Mouse (Mus musculus): ENCODE measurements around the gene Iqgap2. TPM values are rescaled to one million over a fixed set of nuclear protein-coding genes. Genes with fewer than 3 reads are reported as not detected.

Gene Iqgap2
- polyA plus RNA-seq, 1 experiment from 2014 or later, result 4.0 TPM

DNA sequence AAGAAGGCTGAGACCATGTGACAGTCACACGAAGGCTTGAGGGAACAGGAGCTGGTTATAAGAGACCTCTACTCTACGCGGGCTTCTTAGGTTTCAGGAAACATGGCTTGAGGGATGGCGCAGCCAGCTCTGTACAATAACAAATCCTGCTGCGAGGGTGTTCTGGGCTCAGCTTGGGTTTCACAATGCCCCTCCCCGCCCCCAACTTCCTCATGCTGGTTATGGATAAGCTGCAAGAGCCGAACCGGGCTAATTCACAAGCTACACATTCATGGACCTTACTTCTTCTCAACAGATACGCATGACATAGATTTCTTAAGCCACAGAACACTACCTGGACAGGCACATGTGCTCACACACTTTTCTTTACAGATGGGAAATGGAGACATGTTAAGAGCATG, 113.0 kb downstream of the Iqgap2 start:
- no peak overlapping the region for H3K9ac ChIP-seq (replicated peaks; ENCODE audit: low read depth, low read length)
- H3K27me3 ChIP-seq (replicated peaks; ENCODE audit: control insufficient read depth, insufficient read depth, low read length), result no peaks in the 10 kb centered on the region
- no peak for ATAC-seq
- WGBS, result 68% methylated on average over 9 of the region's 9 CpGs
- H3K36me3 ChIP-seq (ENCODE audit: control insufficient read depth, insufficient read depth), result no peaks in the 10 kb centered on the region
- H3K27ac ChIP-seq (ENCODE audit: low read length), result no peak overlapping the region
- no peaks in the 10 kb centered on the region for H3K9me3 ChIP-seq (ENCODE audit: control insufficient read depth, low read length)
- peaks cover 9% of the 10 kb centered on the region for H3K4me1 ChIP-seq (replicated peaks; ENCODE audit: control insufficient read depth, insufficient read depth, low read length)
- H3K4me3 ChIP-seq (replicated peaks; ENCODE audit: low read length), result no peak overlapping the region
- H3K4me2 ChIP-seq (ENCODE audit: low read length), result no peak overlapping the region

DNA sequence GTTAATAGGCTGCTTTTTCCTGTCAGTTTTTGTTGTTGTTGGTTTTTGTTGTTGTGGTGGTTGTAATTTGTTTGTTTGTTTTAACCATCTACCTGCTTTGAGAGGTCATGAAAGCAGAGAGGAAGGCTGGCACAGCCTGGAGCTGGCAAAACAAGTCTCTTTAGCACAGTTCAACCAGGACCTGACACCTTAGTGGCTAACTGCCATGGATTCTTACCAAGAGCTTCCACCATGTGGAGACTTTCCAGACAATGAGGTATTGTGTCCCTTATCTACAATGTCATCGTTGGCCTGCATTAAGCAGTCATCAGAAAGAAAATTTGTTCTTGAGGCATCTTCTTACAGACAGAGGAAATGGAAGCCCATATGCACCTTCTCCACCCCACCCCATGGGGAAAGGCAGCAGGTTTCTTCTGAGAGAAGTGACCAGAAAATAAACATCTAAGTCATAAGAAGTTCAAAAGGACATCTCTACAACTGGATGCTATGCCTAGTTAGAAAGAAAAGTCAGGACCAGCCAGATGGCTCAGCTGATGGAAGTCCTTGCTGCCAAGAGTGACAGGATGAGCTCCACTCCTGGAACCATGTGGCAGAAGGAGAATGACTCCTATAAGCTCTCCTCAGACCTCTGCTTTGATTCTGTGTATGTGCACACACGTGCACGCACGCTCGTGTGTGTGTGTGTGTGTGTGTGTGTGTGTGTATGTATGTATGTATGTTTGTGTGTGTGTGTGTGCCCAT, 113.9 kb downstream of the Iqgap2 start:
- 71% methylated on average over 5 of the region's 5 CpGs for WGBS
- H3K9me3 ChIP-seq (ENCODE audit: control insufficient read depth, low read length), result no peaks in the 10 kb centered on the region
- no peak overlapping the region for H3K4me3 ChIP-seq (replicated peaks; ENCODE audit: low read length)
- no peak for ATAC-seq
- H3K4me2 ChIP-seq (ENCODE audit: low read length), result no peak overlapping the region
- H3K27me3 ChIP-seq (replicated peaks; ENCODE audit: control insufficient read depth, insufficient read depth, low read length), result no peaks in the 10 kb centered on the region
- no peak overlapping the region for H3K27ac ChIP-seq (ENCODE audit: low read length)
- no peak overlapping the region for H3K9ac ChIP-seq (replicated peaks; ENCODE audit: low read depth, low read length)
- peaks cover 9% of the 10 kb centered on the region for H3K4me1 ChIP-seq (replicated peaks; ENCODE audit: control insufficient read depth, insufficient read depth, low read length)
- H3K36me3 ChIP-seq (ENCODE audit: control insufficient read depth, insufficient read depth), result no peaks in the 10 kb centered on the region

DNA sequence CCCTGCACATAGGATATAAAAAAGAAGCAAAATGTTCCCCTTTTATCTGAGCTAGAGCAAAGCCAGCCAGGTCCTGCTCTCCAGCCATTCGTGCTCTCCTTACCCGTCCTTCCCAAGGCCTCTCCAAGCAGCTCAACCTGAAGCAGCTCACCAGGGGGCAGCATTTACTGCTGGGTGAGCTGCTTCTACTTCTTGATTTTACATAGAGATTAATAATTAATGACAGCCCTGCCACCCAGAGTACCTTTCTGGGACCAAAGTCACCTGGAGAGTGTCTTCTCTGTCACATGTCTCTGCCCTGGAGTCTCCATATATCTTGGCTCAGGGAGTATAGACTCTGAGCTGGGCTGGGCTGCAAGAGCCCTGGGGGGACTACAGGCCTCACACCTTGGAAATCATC, 114.5 kb downstream of the Iqgap2 start:
- Histone ChIP-seq H3K27ac (ENCODE audit: low read length) (no peak overlapping the region), H3K9ac (replicated peaks; ENCODE audit: low read depth, low read length) (no peak overlapping the region), H3K4me1 (replicated peaks; ENCODE audit: control insufficient read depth, insufficient read depth, low read length) (peaks cover 9% of the 10 kb centered on the region), H3K36me3 (ENCODE audit: control insufficient read depth, insufficient read depth) (no peaks in the 10 kb centered on the region), H3K9me3 (ENCODE audit: control insufficient read depth, low read length) (no peaks in the 10 kb centered on the region), H3K4me3 (replicated peaks; ENCODE audit: low read length) (no peak overlapping the region), H3K4me2 (ENCODE audit: low read length) (no peak overlapping the region), H3K27me3 (replicated peaks; ENCODE audit: control insufficient read depth, insufficient read depth, low read length) (no peaks in the 10 kb centered on the region)
- 19% methylated on average over 2 of the region's 2 CpGs for WGBS
- peak; percentile 34; the same call in 1 of the 2 replicates for ATAC-seq

- Histone ChIP-seq H3K27ac (ENCODE audit: low read length) (no peak overlapping the region), H3K9me3 (ENCODE audit: control insufficient read depth, low read length) (no peaks in the 10 kb centered on the region), H3K4me1 (replicated peaks; ENCODE audit: control insufficient read depth, insufficient read depth, low read length) (peaks cover 9% of the 10 kb centered on the region), H3K4me2 (ENCODE audit: low read length) (no peak overlapping the region), H3K27me3 (replicated peaks; ENCODE audit: control insufficient read depth, insufficient read depth, low read length) (no peaks in the 10 kb centered on the region), H3K36me3 (ENCODE audit: control insufficient read depth, insufficient read depth) (no peaks in the 10 kb centered on the region), H3K9ac (replicated peaks; ENCODE audit: low read depth, low read length) (no peak overlapping the region), H3K4me3 (replicated peaks; ENCODE audit: low read length) (no peak overlapping the region)
- peak; percentile 45 for ATAC-seq
- WGBS, result 45% methylated on average over 11 of the region's 11 CpGs
These were observed 116.6 kb downstream of the Iqgap2 start for GRCm38 (mm10) chr13:95774966-95775696.

GRCm38 (mm10) chr13:95765017-95765416, 126.7 kb downstream of the Iqgap2 start:
- H3K4me2 ChIP-seq (ENCODE audit: low read length), result peak overlapping the region; percentile 41

DNA sequence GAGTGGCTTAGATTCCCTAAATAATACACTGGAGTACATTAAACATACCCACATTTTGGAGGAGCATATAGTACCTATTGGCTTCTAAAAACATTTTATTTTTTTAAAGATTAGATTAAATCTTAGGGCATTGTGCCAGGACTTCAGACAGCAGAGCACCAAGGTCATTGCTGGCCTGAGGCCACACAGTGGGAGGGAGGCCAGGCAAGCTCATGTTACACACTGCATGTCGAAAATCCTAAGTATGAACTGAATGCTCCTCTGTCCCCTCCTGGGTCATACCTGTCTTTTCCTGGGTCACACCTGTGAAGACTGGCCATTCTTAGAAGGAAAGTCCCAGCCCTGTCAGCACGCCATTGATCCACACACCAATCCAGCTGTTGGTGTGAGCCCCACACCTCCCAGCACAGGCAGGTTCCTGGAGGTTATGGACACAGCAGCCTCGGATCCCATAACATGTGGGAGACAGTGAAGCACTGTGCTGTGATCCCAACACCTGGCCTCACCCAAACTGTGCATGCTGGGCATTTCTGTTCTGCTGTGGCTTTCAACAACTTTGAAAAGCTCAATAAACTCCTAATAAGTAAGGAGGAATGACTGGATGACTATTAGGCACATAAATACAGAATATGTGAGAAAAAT, 127.7 kb downstream of the Iqgap2 start:
- Histone ChIP-seq H3K9ac (replicated peaks; ENCODE audit: low read depth, low read length) (no peak overlapping the region), H3K27ac (ENCODE audit: low read length) (no peak overlapping the region), H3K9me3 (ENCODE audit: control insufficient read depth, low read length) (no peaks in the 10 kb centered on the region), H3K4me2 (ENCODE audit: low read length) (no peak overlapping the region), H3K4me3 (replicated peaks; ENCODE audit: low read length) (no peak overlapping the region), H3K4me1 (replicated peaks; ENCODE audit: control insufficient read depth, insufficient read depth, low read length) (peaks cover 8% of the 10 kb centered on the region), H3K27me3 (replicated peaks; ENCODE audit: control insufficient read depth, insufficient read depth, low read length) (no peaks in the 10 kb centered on the region), H3K36me3 (ENCODE audit: control insufficient read depth, insufficient read depth) (no peaks in the 10 kb centered on the region)
- 51% methylated on average over 3 of the region's 3 CpGs for WGBS
- no peak for ATAC-seq

More at GRCm38 (mm10) chr13:95765017-95765416, 126.7 kb downstream of the Iqgap2 start:
- Histone ChIP-seq H3K36me3 (ENCODE audit: control insufficient read depth, insufficient read depth) (no peaks in the 10 kb centered on the region), H3K4me1 (replicated peaks; ENCODE audit: control insufficient read depth, insufficient read depth, low read length) (peaks cover 8% of the 10 kb centered on the region), H3K9me3 (ENCODE audit: control insufficient read depth, low read length) (no peaks in the 10 kb centered on the region), H3K27me3 (replicated peaks; ENCODE audit: control insufficient read depth, insufficient read depth, low read length) (no peaks in the 10 kb centered on the region), H3K27ac (ENCODE audit: low read length) (0 out of 2 replicates have a peak overlapping the region, but pooled peaks have one; percentile 27), H3K4me3 (replicated peaks; ENCODE audit: low read length) (peak overlapping the region; percentile 10; the same call in 1 of the 2 replicates), H3K9ac (replicated peaks; ENCODE audit: low read depth, low read length) (peak overlapping the region; percentile 30; the same call in 1 of the 2 replicates)
- 4% methylated on average over 9 of the region's 9 CpGs for WGBS
- ATAC-seq, result peak; percentile 95

DNA sequence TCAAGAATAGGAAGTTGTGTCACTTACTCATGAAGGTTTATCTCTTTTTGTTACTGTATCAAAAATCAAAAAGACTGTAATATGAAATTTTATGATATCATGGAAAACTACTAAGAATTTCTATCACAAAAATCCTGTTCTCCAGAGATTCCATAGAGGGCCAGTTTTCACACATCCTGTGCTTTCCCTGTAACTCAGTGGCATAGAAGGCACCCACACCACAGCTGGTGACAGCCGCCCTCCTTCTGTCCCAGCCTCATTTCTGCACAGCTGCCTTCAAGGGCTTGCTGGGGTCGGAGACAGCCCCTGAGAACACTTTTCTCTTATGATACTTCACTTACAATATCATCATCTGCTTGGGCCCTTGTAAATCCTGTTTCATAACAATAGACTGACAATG, 131.9 kb downstream of the Iqgap2 start:
- Histone ChIP-seq H3K4me1 (replicated peaks; ENCODE audit: control insufficient read depth, insufficient read depth, low read length) (peaks cover 3% of the 10 kb centered on the region), H3K27me3 (replicated peaks; ENCODE audit: control insufficient read depth, insufficient read depth, low read length) (no peaks in the 10 kb centered on the region), H3K27ac (ENCODE audit: low read length) (no peak overlapping the region), H3K4me2 (ENCODE audit: low read length) (no peak overlapping the region), H3K9me3 (ENCODE audit: control insufficient read depth, low read length) (no peaks in the 10 kb centered on the region), H3K4me3 (replicated peaks; ENCODE audit: low read length) (no peak overlapping the region), H3K36me3 (ENCODE audit: control insufficient read depth, insufficient read depth) (no peaks in the 10 kb centered on the region), H3K9ac (replicated peaks; ENCODE audit: low read depth, low read length) (no peak overlapping the region)
- no peak for ATAC-seq
- 90% methylated on average over 2 of the region's 2 CpGs for WGBS

DNA sequence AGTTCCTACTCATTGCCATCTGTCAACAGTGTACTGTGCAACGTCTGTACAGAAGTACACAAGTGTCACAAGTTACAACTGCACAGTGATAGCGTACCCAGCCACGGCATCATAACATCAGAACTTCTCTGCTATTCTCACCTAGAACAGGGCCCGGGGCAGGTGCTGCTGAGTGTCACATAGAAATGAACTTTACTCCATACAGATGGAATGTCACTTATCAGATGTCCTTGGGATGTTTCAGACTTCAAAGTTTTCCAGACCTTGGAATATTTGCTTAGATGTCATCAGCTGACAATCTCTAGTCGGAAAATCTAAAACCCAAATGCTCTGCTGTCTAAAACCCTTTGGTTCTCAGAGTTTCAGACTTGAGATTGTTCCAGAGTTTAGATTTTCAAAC, 137.4 kb downstream of the Iqgap2 start:
- Histone ChIP-seq H3K27me3 (replicated peaks; ENCODE audit: control insufficient read depth, insufficient read depth, low read length) (no peaks in the 10 kb centered on the region), H3K4me1 (replicated peaks; ENCODE audit: control insufficient read depth, insufficient read depth, low read length) (no peaks in the 10 kb centered on the region), H3K4me2 (ENCODE audit: low read length) (no peak overlapping the region), H3K9ac (replicated peaks; ENCODE audit: low read depth, low read length) (no peak overlapping the region), H3K36me3 (ENCODE audit: control insufficient read depth, insufficient read depth) (no peaks in the 10 kb centered on the region), H3K27ac (ENCODE audit: low read length) (no peak overlapping the region), H3K4me3 (replicated peaks; ENCODE audit: low read length) (no peak overlapping the region), H3K9me3 (ENCODE audit: control insufficient read depth, low read length) (no peaks in the 10 kb centered on the region)
- WGBS, result 97% methylated on average over 5 of the region's 5 CpGs
- ATAC-seq, result no peak

DNA sequence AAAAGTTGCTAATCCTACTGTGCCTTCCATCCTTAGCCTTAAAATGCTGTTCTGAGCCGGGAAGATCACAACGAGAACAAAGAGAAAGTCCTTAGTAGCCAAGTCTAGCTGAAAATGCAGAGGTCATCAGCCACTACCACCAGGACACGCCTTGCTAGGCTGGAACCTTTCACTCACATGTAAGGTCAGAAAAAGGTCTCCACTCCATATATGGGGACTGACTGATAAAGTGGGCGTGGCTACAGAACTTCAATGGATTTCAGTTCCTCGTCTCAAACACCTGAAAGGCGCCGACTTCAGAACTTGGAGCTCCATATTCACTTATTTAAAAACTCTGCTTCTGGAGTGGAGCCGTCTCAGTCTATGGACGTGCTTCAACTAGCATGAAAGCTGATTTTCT, 139.3 kb downstream of the Iqgap2 start:
- 93% methylated on average over 9 of the region's 9 CpGs for WGBS

More for the DNA sequence above, 139.3 kb downstream of the Iqgap2 start:
- Histone ChIP-seq H3K9ac (replicated peaks; ENCODE audit: low read depth, low read length) (no peak overlapping the region), H3K4me2 (ENCODE audit: low read length) (no peak overlapping the region), H3K36me3 (ENCODE audit: control insufficient read depth, insufficient read depth) (no peaks in the 10 kb centered on the region), H3K27ac (ENCODE audit: low read length) (no peak overlapping the region), H3K4me1 (replicated peaks; ENCODE audit: control insufficient read depth, insufficient read depth, low read length) (no peaks in the 10 kb centered on the region), H3K9me3 (ENCODE audit: control insufficient read depth, low read length) (no peaks in the 10 kb centered on the region), H3K4me3 (replicated peaks; ENCODE audit: low read length) (no peak overlapping the region), H3K27me3 (replicated peaks; ENCODE audit: control insufficient read depth, insufficient read depth, low read length) (no peaks in the 10 kb centered on the region)
- ATAC-seq, result no peak
